Mouse (Mus musculus) adrenal gland, adult 18-20 months (tissue): ENCODE measurements around the gene Cd83. TPM values are rescaled to one million over a fixed set of nuclear protein-coding genes. Genes with fewer than 3 reads are reported as not detected.

ENCODE experiments used
- total RNA-seq, 2 experiments: library from RNA; stranded (reverse); gene quantifications; 1 replicate in 1 of 2; 2 replicates in 1 of 2; pipeline ENCODE4 v1.2.3; 2021

Cd83 gene
- total RNA-seq, 2 experiments from 2014 or later: 2.3 to 5.2 TPM

Other genes starting within 250 kb of the Cd83 start
- gene Mcur1, start 224.6 kb upstream of the Cd83 start, total RNA-seq: 10 to 100 TPM; 38.5 to 61.5 TPM
- gene Rnf182, start 169.1 kb upstream of the Cd83 start, total RNA-seq: under 1 TPM; 0.54 to 0.56 TPM